In the genomic region with DNA sequence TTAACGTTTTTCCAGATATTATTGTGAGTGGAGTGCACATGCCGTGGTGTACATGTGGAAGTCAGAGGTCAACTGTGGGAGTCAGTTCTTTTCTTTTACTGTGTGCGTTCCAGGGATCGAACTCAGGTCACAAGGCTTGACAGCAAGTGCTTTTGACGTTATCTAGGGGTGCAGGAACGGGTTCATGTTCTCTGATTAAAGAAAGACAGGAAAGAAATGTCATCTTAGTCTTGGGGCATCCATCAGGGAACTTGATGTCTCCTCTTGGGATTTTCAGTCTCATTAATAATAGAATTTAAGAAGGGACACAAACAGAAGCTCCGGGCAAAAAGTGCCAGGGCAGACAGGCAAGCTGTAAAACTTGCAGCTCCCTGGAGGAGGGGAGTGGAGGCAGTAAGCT, we compare ENCODE assay signal across 12 mouse cellular contexts. TPM values are rescaled to one million over a fixed set of nuclear protein-coding genes. Genes with fewer than 3 reads are reported as not detected.
A peak's percentile ranks its signal among the peaks of the same experiment; 100 is the strongest.
DNase-seq lines count a peak whose midpoint lies in the region; ATAC-seq and TF ChIP-seq lines count a peak whose summit lies in the region.
"Had no signal": no experiment of that assay in that cellular context is flagged by ENCODE, and none has a peak within 500 bp of the region (broad histone marks: within the 10 kb centered on the region; RNA-seq: fewer than 3 reads in every experiment).

No protein-coding gene starts in this region.

- no peak overlapping the region for H3K4me3 ChIP-seq in forebrain, embryonic 10.5 days
- H3K4me3 ChIP-seq in forebrain, embryonic 16.5 days (replicated peaks; ENCODE audit: low read length) = no peak overlapping the region
- H3K4me3 ChIP-seq in intestine, embryonic 14.5 days (ENCODE audit: low read depth, low read length) = no peak overlapping the region
- H3K4me3 ChIP-seq in intestine, postnatal 0 days (ENCODE audit: low read depth, low read length) = no peak overlapping the region
- no peak overlapping the region for H3K4me3 ChIP-seq in intestine, embryonic 16.5 days (ENCODE audit: low read length)
- H3K4me3 ChIP-seq in midbrain, embryonic 15.5 days = no peak overlapping the region

- H3K4me1 ChIP-seq in forebrain, embryonic 10.5 days = peaks cover 43% of the 10 kb centered on the region
- peaks cover 13% of the 10 kb centered on the region for H3K4me1 ChIP-seq in forebrain, embryonic 16.5 days (replicated peaks; ENCODE audit: control insufficient read depth, insufficient read depth, low read length)
- H3K4me1 ChIP-seq in intestine, embryonic 14.5 days (replicated peaks; ENCODE audit: control insufficient read depth, insufficient read depth, low read length) = peaks cover 19% of the 10 kb centered on the region
- H3K4me1 ChIP-seq in intestine, postnatal 0 days (replicated peaks; ENCODE audit: control insufficient read depth, insufficient read depth, low read length) = no peaks in the 10 kb centered on the region; the same call in 1 of the 2 replicates
- H3K4me1 ChIP-seq in intestine, embryonic 16.5 days (ENCODE audit: control insufficient read depth, insufficient read depth, low read length) = peaks cover 12% of the 10 kb centered on the region; the same call in 1 of the 2 replicates
- peaks cover 15% of the 10 kb centered on the region for H3K4me1 ChIP-seq in midbrain, embryonic 15.5 days

- H3K9me3 ChIP-seq in forebrain, embryonic 10.5 days = no peaks in the 10 kb centered on the region
- no peaks in the 10 kb centered on the region for H3K9me3 ChIP-seq in forebrain, embryonic 16.5 days (ENCODE audit: control insufficient read depth, low read length)
- no peaks in the 10 kb centered on the region for H3K9me3 ChIP-seq in intestine, embryonic 14.5 days (ENCODE audit: control insufficient read depth, low read length)
- no peaks in the 10 kb centered on the region for H3K9me3 ChIP-seq in intestine, postnatal 0 days (ENCODE audit: control insufficient read depth)
- H3K9me3 ChIP-seq in intestine, embryonic 16.5 days (ENCODE audit: control insufficient read depth, low read length) = no peaks in the 10 kb centered on the region
- H3K9me3 ChIP-seq in midbrain, embryonic 15.5 days = no peaks in the 10 kb centered on the region

- no peak for ATAC-seq in forebrain, embryonic 16.5 days
- ATAC-seq in intestine, embryonic 14.5 days (replicated peaks; ENCODE audit: low FRiP score, low TSS enrichment, low read depth) = no peak
- no peak for ATAC-seq in intestine, postnatal 0 days
- no peak for ATAC-seq in intestine, embryonic 16.5 days
- no peak for ATAC-seq in midbrain, embryonic 15.5 days (replicated peaks)

- no peak for DNase-seq in forebrain, embryonic 10.5 days (ENCODE audit: extremely low spot score, low spot score)
- no peak for DNase-seq in intestine, embryonic 14.5 days (ENCODE audit: low spot score)
- DNase-seq in urinary bladder, adult 18-20 months (ENCODE audit: low spot score in 2 of 2) = no peak
- no peak for DNase-seq in thymus, adult 18-20 months
- DNase-seq: adrenal gland, adult 8-10 months; cerebellum, adult 11 months; gastrocnemius, postnatal 36 days; spleen, adult 18-20 months had no signal

- H3K36me3 ChIP-seq in forebrain, embryonic 10.5 days (replicated peaks) = no peaks in the 10 kb centered on the region
- no peaks in the 10 kb centered on the region for H3K36me3 ChIP-seq in forebrain, embryonic 16.5 days (ENCODE audit: control insufficient read depth, insufficient read depth)
- no peaks in the 10 kb centered on the region for H3K36me3 ChIP-seq in intestine, embryonic 14.5 days (ENCODE audit: control insufficient read depth, insufficient read depth, low read length)
- no peaks in the 10 kb centered on the region for H3K36me3 ChIP-seq in intestine, postnatal 0 days (ENCODE audit: control insufficient read depth, insufficient read depth)
- no peaks in the 10 kb centered on the region for H3K36me3 ChIP-seq in intestine, embryonic 16.5 days (ENCODE audit: control insufficient read depth, insufficient read depth, low read length)
- H3K36me3 ChIP-seq in midbrain, embryonic 15.5 days (replicated peaks) = no peaks in the 10 kb centered on the region

- H3K27me3 ChIP-seq in forebrain, embryonic 10.5 days (ENCODE audit: poor library complexity, severe bottlenecking) = no peaks in the 10 kb centered on the region
- no peaks in the 10 kb centered on the region for H3K27me3 ChIP-seq in forebrain, embryonic 16.5 days (replicated peaks; ENCODE audit: control insufficient read depth, insufficient read depth, low read length)
- H3K27me3 ChIP-seq in intestine, embryonic 14.5 days (replicated peaks; ENCODE audit: control insufficient read depth, insufficient read depth, low read length) = no peaks in the 10 kb centered on the region
- no peaks in the 10 kb centered on the region for H3K27me3 ChIP-seq in intestine, postnatal 0 days (replicated peaks; ENCODE audit: control insufficient read depth, insufficient read depth, low read length)
- H3K27me3 ChIP-seq in intestine, embryonic 16.5 days (replicated peaks; ENCODE audit: control insufficient read depth, insufficient read depth, low read length) = no peaks in the 10 kb centered on the region
- H3K27me3 ChIP-seq in midbrain, embryonic 15.5 days (replicated peaks) = no peaks in the 10 kb centered on the region

- no peak overlapping the region for H3K9ac ChIP-seq in forebrain, embryonic 16.5 days (replicated peaks; ENCODE audit: low read depth, low read length)
- H3K9ac ChIP-seq in intestine, embryonic 14.5 days (ENCODE audit: low read length) = no peak overlapping the region
- H3K9ac ChIP-seq in intestine, postnatal 0 days (ENCODE audit: low read depth, low read length) = no peak overlapping the region
- 0 out of 2 replicates have a peak overlapping the region, but pooled peaks have one; percentile 14 for H3K9ac ChIP-seq in intestine, embryonic 16.5 days (ENCODE audit: low read depth, low read length)
- no peak overlapping the region for H3K9ac ChIP-seq in midbrain, embryonic 15.5 days

- H3K4me2 ChIP-seq in forebrain, embryonic 16.5 days (ENCODE audit: low read length) = no peak overlapping the region
- H3K4me2 ChIP-seq in intestine, embryonic 14.5 days (ENCODE audit: low read length) = no peak overlapping the region
- no peak overlapping the region for H3K4me2 ChIP-seq in intestine, postnatal 0 days (replicated peaks; ENCODE audit: low read depth)
- H3K4me2 ChIP-seq in intestine, embryonic 16.5 days (ENCODE audit: low read depth, low read length) = no peak overlapping the region
- H3K4me2 ChIP-seq in midbrain, embryonic 15.5 days = no peak overlapping the region

- peak overlapping the region; percentile 25; the same call in 1 of the 2 replicates for H3K27ac ChIP-seq in forebrain, embryonic 10.5 days
- no peak overlapping the region; the same call in 1 of the 2 replicates for H3K27ac ChIP-seq in forebrain, embryonic 16.5 days (ENCODE audit: low read length)
- H3K27ac ChIP-seq in intestine, embryonic 14.5 days (ENCODE audit: low read depth) = peak overlapping the region; percentile 6; the same call in 1 of the 2 replicates
- H3K27ac ChIP-seq in intestine, postnatal 0 days (ENCODE audit: low read depth, low read length) = no peak overlapping the region
- no peak overlapping the region for H3K27ac ChIP-seq in intestine, embryonic 16.5 days (ENCODE audit: low read length)
- peak overlapping the region; percentile 23; the same call in 1 of the 2 replicates for H3K27ac ChIP-seq in midbrain, embryonic 15.5 days

- TF ChIP-seq CTCF in intestine, postnatal 0 days (IDR thresholded peaks at IDR 0.05; ENCODE audit: low read depth) = no peak

- WGBS in forebrain, embryonic 10.5 days = 80% methylated on average over 7 of the region's 7 CpGs
- WGBS in forebrain, embryonic 16.5 days = 74% methylated on average over 7 of the region's 7 CpGs
- 48% methylated on average over 7 of the region's 7 CpGs for WGBS in intestine, embryonic 14.5 days
- 54% methylated on average over 7 of the region's 7 CpGs for WGBS in intestine, postnatal 0 days
- WGBS in intestine, embryonic 16.5 days = 52% methylated on average over 7 of the region's 7 CpGs
- 63% methylated on average over 7 of the region's 7 CpGs for WGBS in midbrain, embryonic 15.5 days

RNA-seq across cellular contexts. Expression of a gene that starts 4.6 kb away (rescaled TPM):
- 7.0 and 8.5 TPM in 2 replicates for polyA plus RNA-seq in forebrain, embryonic 10.5 days (2016; fragmentation: Nextera tagmentation; extraction: Ambion mirVana)
- polyA plus RNA-seq in forebrain, embryonic 16.5 days (2015; fragmentation: Nextera tagmentation; extraction: Ambion mirVana) = 5.4 and 6.6 TPM in 2 replicates
- 8.1 and 9.1 TPM in 2 replicates for polyA plus RNA-seq in intestine, embryonic 14.5 days (2014; fragmentation: Nextera tagmentation; extraction: Ambion mirVana)
- 9.9 and 10.5 TPM in 2 replicates for polyA plus RNA-seq in intestine, postnatal 0 days (2015; fragmentation: Nextera tagmentation; extraction: Ambion mirVana)
- 10.8 and 11.0 TPM in 2 replicates for polyA plus RNA-seq in intestine, embryonic 16.5 days (2015; fragmentation: Nextera tagmentation; extraction: Ambion mirVana)
- polyA plus RNA-seq in midbrain, embryonic 15.5 days (2015; fragmentation: Nextera tagmentation; extraction: Ambion mirVana) = 6.8 and 7.6 TPM in 2 replicates

RNA-seq across cellular contexts. Expression of a gene that starts 58.7 kb away (rescaled TPM):
- polyA plus RNA-seq in forebrain, embryonic 10.5 days (2016; fragmentation: Nextera tagmentation; extraction: Ambion mirVana) = 208 and 246 TPM in 2 replicates
- polyA plus RNA-seq in forebrain, embryonic 16.5 days (2015; fragmentation: Nextera tagmentation; extraction: Ambion mirVana) = 8.3 and 8.5 TPM in 2 replicates
- polyA plus RNA-seq in intestine, embryonic 14.5 days (2014; fragmentation: Nextera tagmentation; extraction: Ambion mirVana) = 2.7 and 2.9 TPM in 2 replicates
- polyA plus RNA-seq in intestine, postnatal 0 days (2015; fragmentation: Nextera tagmentation; extraction: Ambion mirVana) = 0.22 TPM in 2 replicates
- polyA plus RNA-seq in intestine, embryonic 16.5 days (2015; fragmentation: Nextera tagmentation; extraction: Ambion mirVana) = 0.12 and 0.60 TPM in 2 replicates
- polyA plus RNA-seq in midbrain, embryonic 15.5 days (2015; fragmentation: Nextera tagmentation; extraction: Ambion mirVana) = 12.8 and 14.1 TPM in 2 replicates

Comparison
In these comparisons a context has a peak if more than half of its experiments do, and no peak if none do; other contexts are left out.
1. H3K27ac ChIP-seq: peak in forebrain, embryonic 10.5 days (single experiment), intestine, embryonic 14.5 days (single experiment) and midbrain, embryonic 15.5 days (single experiment); none in forebrain, embryonic 16.5 days (single experiment), intestine, postnatal 0 days (single experiment) and intestine, embryonic 16.5 days (single experiment).
2. RNA of a gene that starts 58.7 kb away (polyA plus RNA-seq): 208 to 246 TPM in forebrain, embryonic 10.5 days; 12.8 to 14.1 TPM in midbrain, embryonic 15.5 days, 8.3 to 8.5 TPM in forebrain, embryonic 16.5 days, 2.7 to 2.9 TPM in intestine, embryonic 14.5 days, 0.22 TPM in intestine, postnatal 0 days and 0.12 to 0.60 TPM in intestine, embryonic 16.5 days; every median in the first group is over 10 times any median in the second.